Mouse (Mus musculus): Measurements from ENCODE around the gene Aup1.

GRCm38 (mm10) chr6:83101316-83101687 lies 47.0 kb downstream of the Aup1 start, which contains the start of the genes Ccdc142 and Gm42688:
- TF ChIP-seq CTCF (IDR thresholded peaks at IDR 0.05; ENCODE audit: low read depth), result peak; percentile 92
- no peak for TF ChIP-seq EP300 (IDR thresholded peaks at IDR 0.05; ENCODE audit: low read depth)
